In the genomic region with DNA sequence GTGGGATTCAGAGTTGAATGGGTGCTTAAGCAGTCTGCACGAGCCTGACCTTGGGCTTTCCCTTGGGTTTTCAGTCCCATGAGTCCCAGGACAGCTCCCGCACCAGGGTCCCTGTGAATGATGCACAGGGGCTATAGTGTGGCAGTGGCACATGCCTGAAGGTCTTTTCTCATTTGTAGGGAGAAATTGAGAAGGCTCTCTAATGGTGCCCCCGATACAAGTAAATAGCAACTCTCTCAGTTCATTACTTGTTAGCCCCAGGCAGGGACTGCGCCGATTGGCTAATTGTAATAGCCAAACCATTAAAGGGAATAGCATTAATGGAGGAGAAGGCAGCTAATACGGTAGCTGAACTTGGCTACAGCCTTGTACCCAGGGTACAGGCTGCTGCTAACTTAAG, we compare ENCODE assay signal across 13 mouse cellular contexts.
A peak's percentile ranks its signal among the peaks of the same experiment; 100 is the strongest.
DNase-seq lines count a peak whose midpoint lies in the region; ATAC-seq lines count a peak whose summit lies in the region.
"Had no signal": no experiment of that assay in that cellular context is flagged by ENCODE, and none has a peak within 500 bp of the region (broad histone marks: within the 10 kb centered on the region; RNA-seq: fewer than 3 reads in every experiment).

No protein-coding gene starts in this region.

- no peaks in the 10 kb centered on the region for H3K4me1 ChIP-seq in embryonic facial prominence, embryonic 11.5 days (ENCODE audit: control insufficient read depth, insufficient read depth, low read length)
- no peaks in the 10 kb centered on the region; the same call in 1 of the 2 replicates for H3K4me1 ChIP-seq in embryonic facial prominence, embryonic 10.5 days
- peaks cover 14% of the 10 kb centered on the region for H3K4me1 ChIP-seq in neural tube, embryonic 15.5 days
- H3K4me1 ChIP-seq: embryonic facial prominence, embryonic 13.5 days; limb, embryonic 15.5 days had no signal

- H3K27me3 ChIP-seq in embryonic facial prominence, embryonic 11.5 days (ENCODE audit: control insufficient read depth, insufficient read depth, low read length): no peaks in the 10 kb centered on the region
- H3K27me3 ChIP-seq in embryonic facial prominence, embryonic 10.5 days (replicated peaks; ENCODE audit: low read depth, poor library complexity, severe bottlenecking): no peaks in the 10 kb centered on the region
- no peaks in the 10 kb centered on the region for H3K27me3 ChIP-seq in neural tube, embryonic 15.5 days (replicated peaks)
- H3K27me3 ChIP-seq: embryonic facial prominence, embryonic 13.5 days; limb, embryonic 15.5 days had no signal

- no peaks in the 10 kb centered on the region; the same call in 1 of the 2 replicates for H3K9me3 ChIP-seq in embryonic facial prominence, embryonic 11.5 days (replicated peaks; ENCODE audit: control insufficient read depth, low read length)
- H3K9me3 ChIP-seq in embryonic facial prominence, embryonic 10.5 days: 0 out of 2 replicates have a peak, but pooled peaks cover 5% of the 10 kb centered on the region
- H3K9me3 ChIP-seq in neural tube, embryonic 15.5 days (replicated peaks): no peaks in the 10 kb centered on the region
- H3K9me3 ChIP-seq: embryonic facial prominence, embryonic 13.5 days; limb, embryonic 15.5 days had no signal

- H3K27ac ChIP-seq in embryonic facial prominence, embryonic 11.5 days (replicated peaks; ENCODE audit: low read depth, low read length): no peak overlapping the region
- no peak overlapping the region for H3K27ac ChIP-seq in embryonic facial prominence, embryonic 10.5 days (replicated peaks)
- no peak overlapping the region for H3K27ac ChIP-seq in neural tube, embryonic 15.5 days (replicated peaks)
- H3K27ac ChIP-seq: embryonic facial prominence, embryonic 13.5 days; heart, adult 2 months; limb, embryonic 15.5 days had no signal

- no peak overlapping the region for H3K4me2 ChIP-seq in embryonic facial prominence, embryonic 11.5 days (ENCODE audit: low read depth, low read length)
- no peak overlapping the region for H3K4me2 ChIP-seq in neural tube, embryonic 15.5 days
- H3K4me2 ChIP-seq: embryonic facial prominence, embryonic 13.5 days; limb, embryonic 15.5 days had no signal

- 0 out of 2 replicates have a peak, but pooled peaks have one; percentile 18 for ATAC-seq in embryonic facial prominence, embryonic 11.5 days (replicated peaks; ENCODE audit: insufficient number of reproducible peaks, low FRiP score, low TSS enrichment, low read depth)
- peak; percentile 53 for ATAC-seq in neural tube, embryonic 15.5 days (ENCODE audit: low FRiP score)

- no peak overlapping the region for H3K4me3 ChIP-seq in embryonic facial prominence, embryonic 11.5 days (ENCODE audit: low read depth, low read length)
- H3K4me3 ChIP-seq in embryonic facial prominence, embryonic 10.5 days: no peak overlapping the region
- H3K4me3 ChIP-seq in neural tube, embryonic 15.5 days (replicated peaks): no peak overlapping the region
- H3K4me3 ChIP-seq: embryonic facial prominence, embryonic 13.5 days; heart, adult 2 months; limb, embryonic 15.5 days had no signal

- no peak overlapping the region for H3K9ac ChIP-seq in embryonic facial prominence, embryonic 11.5 days (replicated peaks; ENCODE audit: low read length)
- no peak overlapping the region for H3K9ac ChIP-seq in neural tube, embryonic 15.5 days (replicated peaks)
- H3K9ac ChIP-seq: embryonic facial prominence, embryonic 13.5 days; limb, embryonic 15.5 days had no signal

- whole genome bisulfite sequencing in embryonic facial prominence, embryonic 11.5 days: 75% methylated on average over 6 of the region's 6 CpGs
- WGBS in embryonic facial prominence, embryonic 10.5 days: 83% methylated on average over 6 of the region's 6 CpGs
- WGBS in neural tube, embryonic 15.5 days: 51% methylated on average over 6 of the region's 6 CpGs

- DNase-seq in embryonic facial prominence, embryonic 11.5 days (ENCODE audit: low spot score): no peak
- no peak for DNase-seq in embryonic facial prominence, embryonic 10.5 days (ENCODE audit: low spot score)
- DNase-seq in retina, postnatal 1 day: peak; percentile 44
- DNase-seq in retina, embryonic 14.5 days (ENCODE audit: low spot score): no peak
- peak; percentile 34 for DNase-seq in kidney, postnatal 14 days
- no peak for DNase-seq in embryo, embryonic 10.5 days (ENCODE audit: low spot score)
- no peak for DNase-seq in thymus, postnatal 36 days
- DNase-seq: cerebellum, postnatal 10 days; heart, adult 2 months; layer of hippocampus, adult 9-11 months had no signal

- H3K36me3 ChIP-seq in embryonic facial prominence, embryonic 11.5 days (replicated peaks; ENCODE audit: control insufficient read depth, insufficient read depth, low read depth, low read length): no peaks in the 10 kb centered on the region
- peaks cover 52% of the 10 kb centered on the region for H3K36me3 ChIP-seq in embryonic facial prominence, embryonic 10.5 days (replicated peaks)
- H3K36me3 ChIP-seq in neural tube, embryonic 15.5 days: no peaks in the 10 kb centered on the region

Comparison
In these comparisons a context has a peak if more than half of its experiments do, and no peak if none do; other contexts are left out.
1. DNase-seq: peak in retina, postnatal 1 day (single experiment) and kidney, postnatal 14 days (single experiment); none in embryonic facial prominence, embryonic 11.5 days (single experiment), embryonic facial prominence, embryonic 10.5 days (single experiment), retina, embryonic 14.5 days (single experiment), embryo, embryonic 10.5 days (single experiment) and thymus, postnatal 36 days (0 of 2).